15 mouse cellular contexts compared by ENCODE assay signal in genomic region chr10:82955117-82955516, GRCm38 (mm10). TPM values are rescaled to one million over a fixed set of nuclear protein-coding genes. Genes with fewer than 3 reads are reported as not detected.
DNase-seq lines count a peak whose midpoint lies in the region; ATAC-seq and TF ChIP-seq lines count a peak whose summit lies in the region.
"Had no signal": no experiment of that assay in that cellular context is flagged by ENCODE, and none has a peak within 500 bp of the region (broad histone marks: within the 10 kb centered on the region; RNA-seq: fewer than 3 reads in every experiment).

No protein-coding gene starts in this region.

- H3K9ac ChIP-seq in hindbrain, embryonic 11.5 days (ENCODE audit: low read depth, low read length) = no peak overlapping the region
- no peak overlapping the region for H3K9ac ChIP-seq in hindbrain, embryonic 12.5 days
- no peak overlapping the region for H3K9ac ChIP-seq in MEL (ENCODE audit: control insufficient read depth, low read depth, low read length, poor library complexity, severe bottlenecking)
- H3K9ac ChIP-seq: forebrain, postnatal 0 days; midbrain, embryonic 15.5 days; neural tube, embryonic 15.5 days had no signal

- H3K4me1 ChIP-seq in hindbrain, embryonic 11.5 days (replicated peaks; ENCODE audit: control insufficient read depth, insufficient read depth, low read length) = no peaks in the 10 kb centered on the region
- H3K4me1 ChIP-seq in hindbrain, embryonic 12.5 days = no peaks in the 10 kb centered on the region
- H3K4me1 ChIP-seq in MEL (ENCODE audit: control insufficient read depth in 1 of 2, insufficient read depth in 2 of 2, low read length in 2 of 2) = peaks cover 0 to 6% of the 10 kb centered on the region in 2 experiments; a peak in 1 of 4 replicates
- H3K4me1 ChIP-seq in cerebellum, adult 2 months (ENCODE audit: control insufficient read depth, insufficient read depth, low read length) = no peaks in the 10 kb centered on the region
- H3K4me1 ChIP-seq in forebrain, embryonic 10.5 days = 0 out of 2 replicates have a peak, but pooled peaks cover 1% of the 10 kb centered on the region
- H3K4me1 ChIP-seq: midbrain, embryonic 15.5 days; neural tube, embryonic 15.5 days had no signal

- no peak for TF ChIP-seq EP300 in MEL (IDR thresholded peaks at IDR 0.05; ENCODE audit: low read depth in 1 of 2, low read length in 2 of 2)

- ATAC-seq in hindbrain, embryonic 11.5 days (ENCODE audit: low FRiP score) = no peak
- ATAC-seq in hindbrain, embryonic 12.5 days (ENCODE audit: low FRiP score) = no peak
- ATAC-seq in hematopoietic stem cell, adult 5-6 weeks (replicated peaks in 1 of 2; ENCODE audit: insufficient read depth in 1 of 2, low FRiP score in 2 of 2, low TSS enrichment in 1 of 2, low read depth in 1 of 2, poor library complexity in 2 of 2, severe bottlenecking in 2 of 2) = peak; percentile 85 to 86
- ATAC-seq in monocyte, adult 5-6 weeks (replicated peaks; ENCODE audit: insufficient number of reproducible peaks, low FRiP score, low TSS enrichment, poor library complexity, severe bottlenecking) = peak; percentile 89
- ATAC-seq: forebrain, postnatal 0 days; intestine, embryonic 16.5 days; midbrain, embryonic 15.5 days had no signal

- TF ChIP-seq CTCF in MEL (IDR thresholded peaks at IDR 0.05 in 2 of 3, conservative IDR thresholded peaks at IDR 0.05 in 1 of 3; ENCODE audit: control insufficient read depth in 1 of 3, insufficient read depth in 1 of 3, low read depth in 2 of 3, low read length in 3 of 3, poor library complexity in 1 of 3, severe bottlenecking in 1 of 3) = no peak
- no peak for TF ChIP-seq CTCF in cerebellum, adult 2 months (IDR thresholded peaks at IDR 0.05; ENCODE audit: borderline replicate concordance, insufficient read depth, low read depth, low read length)

- no peak overlapping the region for H3K4me2 ChIP-seq in hindbrain, embryonic 11.5 days (replicated peaks; ENCODE audit: low read depth, low read length)
- no peak overlapping the region for H3K4me2 ChIP-seq in hindbrain, embryonic 12.5 days (replicated peaks)
- H3K4me2 ChIP-seq: midbrain, embryonic 15.5 days; neural tube, embryonic 15.5 days had no signal

- no peaks in the 10 kb centered on the region for H3K79me2 ChIP-seq in MEL (ENCODE audit: control insufficient read depth, insufficient read depth, low read length, poor library complexity)

- 97% methylated on average over 18 of the region's 18 CpGs for WGBS in hindbrain, embryonic 11.5 days
- WGBS in hindbrain, embryonic 12.5 days = 95% methylated on average over 18 of the region's 18 CpGs
- 93% methylated on average over 18 of the region's 18 CpGs for WGBS in cerebellum, adult 2 months
- 93% methylated on average over 18 of the region's 18 CpGs for WGBS in forebrain, embryonic 10.5 days

- no peak overlapping the region for H3K4me3 ChIP-seq in hindbrain, embryonic 11.5 days (ENCODE audit: low read depth, low read length)
- H3K4me3 ChIP-seq in hindbrain, embryonic 12.5 days = no peak overlapping the region
- H3K4me3 ChIP-seq in MEL (ENCODE audit: control insufficient read depth in 1 of 2, insufficient read depth in 1 of 2, low read depth in 2 of 2, low read length in 2 of 2) = no peak overlapping the region
- H3K4me3 ChIP-seq in cerebellum, adult 2 months (replicated peaks; ENCODE audit: insufficient read depth, low read depth, low read length) = no peak overlapping the region
- no peak overlapping the region for H3K4me3 ChIP-seq in forebrain, embryonic 10.5 days
- H3K4me3 ChIP-seq: layer of hippocampus, adult 2 months; midbrain, embryonic 15.5 days; neural tube, embryonic 15.5 days had no signal

- no peak for TF ChIP-seq POLR2A in MEL (IDR thresholded peaks at IDR 0.05; ENCODE audit: control insufficient read depth in 1 of 2, insufficient read depth in 1 of 2, low read depth in 1 of 2, low read length in 2 of 2, poor library complexity in 1 of 2)
- no peak for TF ChIP-seq POLR2A in cerebellum, adult 2 months (IDR thresholded peaks at IDR 0.05; ENCODE audit: borderline replicate concordance, insufficient read depth, low read length)

- no peak overlapping the region for H3K27ac ChIP-seq in hindbrain, embryonic 11.5 days (ENCODE audit: low read depth, low read length)
- H3K27ac ChIP-seq in hindbrain, embryonic 12.5 days = no peak overlapping the region
- H3K27ac ChIP-seq in MEL (ENCODE audit: control insufficient read depth, low read depth, low read length) = no peak overlapping the region
- H3K27ac ChIP-seq in cerebellum, adult 2 months (ENCODE audit: insufficient read depth, low read length) = no peak overlapping the region
- H3K27ac ChIP-seq in forebrain, embryonic 10.5 days = no peak overlapping the region
- H3K27ac ChIP-seq: layer of hippocampus, adult 2 months; midbrain, embryonic 15.5 days; neural tube, embryonic 15.5 days had no signal

- DNase-seq in hindbrain, embryonic 11.5 days (ENCODE audit: low spot score) = peak; percentile 27
- no peak for DNase-seq in MEL (ENCODE audit: low read depth, low spot score)
- no peak for DNase-seq in cerebellum, adult 2 months
- DNase-seq in forebrain, embryonic 10.5 days (ENCODE audit: extremely low spot score, low spot score) = no peak
- DNase-seq in spleen, adult 18-20 months = no peak
- DNase-seq: cerebellum, adult 9-10 months; forebrain, postnatal 0 days had no signal

- H3K36me3 ChIP-seq in hindbrain, embryonic 11.5 days (ENCODE audit: control insufficient read depth, insufficient read depth, low read length) = no peaks in the 10 kb centered on the region
- H3K36me3 ChIP-seq in hindbrain, embryonic 12.5 days = no peaks in the 10 kb centered on the region
- no peaks in the 10 kb centered on the region for H3K36me3 ChIP-seq in MEL (ENCODE audit: control insufficient read depth in 1 of 2, insufficient read depth in 2 of 2, low read length in 2 of 2)
- H3K36me3 ChIP-seq in forebrain, embryonic 10.5 days (replicated peaks) = no peaks in the 10 kb centered on the region
- H3K36me3 ChIP-seq: midbrain, embryonic 15.5 days; neural tube, embryonic 15.5 days had no signal

- no peak for TF ChIP-seq RAD21 in MEL (IDR thresholded peaks at IDR 0.05; ENCODE audit: low read depth, low read length)

- no peaks in the 10 kb centered on the region for H3K9me3 ChIP-seq in hindbrain, embryonic 11.5 days (ENCODE audit: control insufficient read depth, low read length)
- 0 out of 2 replicates have a peak, but pooled peaks cover 4% of the 10 kb centered on the region for H3K9me3 ChIP-seq in hindbrain, embryonic 12.5 days (replicated peaks)
- H3K9me3 ChIP-seq in MEL (replicated peaks; ENCODE audit: insufficient read depth, low read length) = no peaks in the 10 kb centered on the region
- H3K9me3 ChIP-seq in forebrain, embryonic 10.5 days = peaks cover 12% of the 10 kb centered on the region
- H3K9me3 ChIP-seq: midbrain, embryonic 15.5 days; neural tube, embryonic 15.5 days had no signal

- H3K27me3 ChIP-seq in hindbrain, embryonic 11.5 days (ENCODE audit: control insufficient read depth, insufficient read depth, low read length) = no peaks in the 10 kb centered on the region
- no peaks in the 10 kb centered on the region; the same call in 1 of the 2 replicates for H3K27me3 ChIP-seq in hindbrain, embryonic 12.5 days
- H3K27me3 ChIP-seq in MEL (ENCODE audit: control insufficient read depth in 1 of 2, insufficient read depth in 2 of 2, low read length in 2 of 2) = no peaks in the 10 kb centered on the region
- no peaks in the 10 kb centered on the region for H3K27me3 ChIP-seq in cerebellum, adult 2 months (ENCODE audit: control insufficient read depth, insufficient read depth, low read length)
- no peaks in the 10 kb centered on the region for H3K27me3 ChIP-seq in forebrain, embryonic 10.5 days (ENCODE audit: poor library complexity, severe bottlenecking)
- H3K27me3 ChIP-seq: CH12.LX; midbrain, embryonic 15.5 days; neural tube, embryonic 15.5 days had no signal

TF ChIP-seq in MEL, 35 proteins besides CTCF, POLR2A, EP300 and RAD21:
- TF ChIP-seq UBTF (IDR thresholded peaks at IDR 0.05; ENCODE audit: borderline replicate concordance, insufficient read depth, low read depth, low read length) = 0 out of 2 replicates have a peak, but pooled peaks have one; percentile 60
- TF ChIP-seq JUND (IDR thresholded peaks at IDR 0.05; ENCODE audit: low read depth, low read length) = no peak

RNA-seq across cellular contexts. Expression of gene Chst11, which starts 30.2 kb away (rescaled TPM):
- 2.2 and 2.3 TPM in 2 replicates for polyA plus RNA-seq in hindbrain, embryonic 11.5 days (2014; fragmentation: Nextera tagmentation; extraction: Ambion mirVana)
- 2.5 and 2.7 TPM in 2 replicates for polyA plus RNA-seq in hindbrain, embryonic 12.5 days (2016; fragmentation: Nextera tagmentation; extraction: Ambion mirVana)
- total RNA-seq in MEL (2012; rRNA removed) = 3.1 and 4.5 TPM in 2 replicates
- 10 to 100 TPM in 1 of 2 experiments, not detected in 1; 10.6 TPM for polyA plus RNA-seq in MEL (2012; ENCODE audit: insufficient read depth in 1 of 2, insufficient read length in 2 of 2, low read depth in 1 of 2, low replicate concordance in 2 of 2, missing spikeins in 1 of 2)
- total RNA-seq in hematopoietic stem cell, adult 5-6 weeks (2017) = 22.3 and 27.1 TPM in 2 replicates
- 9.0 to 18.3 TPM (median 9.7 TPM) in 3 replicates for total RNA-seq in monocyte, adult 5-6 weeks (2017)
- 21.1 and 22.6 TPM in 2 replicates for polyA plus RNA-seq in cerebellum, adult 2 months (2012; rRNA removed)
- polyA plus RNA-seq in forebrain, embryonic 10.5 days (2016; fragmentation: Nextera tagmentation; extraction: Ambion mirVana) = 0.99 and 1.1 TPM in 2 replicates

Comparison
In these comparisons a context has a peak if more than half of its experiments do, and no peak if none do; other contexts are left out.
1. ATAC-seq: peak in hematopoietic stem cell, adult 5-6 weeks (2 of 2) and monocyte, adult 5-6 weeks (single experiment); none in hindbrain, embryonic 11.5 days (single experiment) and hindbrain, embryonic 12.5 days (single experiment).